Mouse (Mus musculus) MEL (cell line): Measurements from ENCODE around the gene Plcxd1.

ENCODE experiments used
- CHD1 ChIP-seq: IDR thresholded peaks from 2 replicates; pipeline ENCODE4 v1.6.1; 2012; ENCODE audit warnings: low read depth, mild to moderate bottlenecking, inconsistent platforms, low read length, improper control_type of control experiment
- CHD2 ChIP-seq: IDR thresholded peaks from 2 replicates; pipeline ENCODE4 v1.6.1; 2011; ENCODE audit warnings: low read length, improper control_type of control experiment
- CTCF ChIP-seq, 3 experiments: IDR thresholded peaks in 2 of 3; conservative IDR thresholded peaks in 1 of 3; 2 replicates each; pipeline ENCODE4 v1.5.1; 2011 to 2012; ENCODE audit warnings: low read length in 3 of 3, low read depth in 2 of 3, mild to moderate bottlenecking in 2 of 3, improper control_type of control experiment in 1 of 3, inconsistent platforms in 1 of 3, mixed read lengths in 1 of 3, moderate library complexity in 1 of 3; ENCODE audit not compliant: control insufficient read depth in 1 of 3, insufficient read depth in 1 of 3, poor library complexity in 1 of 3, severe bottlenecking in 1 of 3
- GATA1 ChIP-seq: IDR thresholded peaks from 2 replicates; pipeline ENCODE4 v1.6.1; 2011; ENCODE audit warnings: low read depth, low read length, improper control_type of control experiment
- MAFK ChIP-seq: IDR thresholded peaks from 2 replicates; pipeline ENCODE4 v1.6.1; 2011; ENCODE audit warnings: low read depth, mild to moderate bottlenecking, low read length, improper control_type of control experiment, borderline replicate concordance
- NELFE ChIP-seq: IDR thresholded peaks from 2 replicates; pipeline ENCODE4 v1.6.1; 2011; ENCODE audit warnings: low read depth, low read length, improper control_type of control experiment
- POLR2A ChIP-seq, 2 experiments: IDR thresholded peaks; 2 replicates each; pipeline ENCODE4 v1.6.1; 2011 to 2012; ENCODE audit warnings: low read length in 2 of 2, mild to moderate bottlenecking in 2 of 2, control low read depth in 1 of 2, improper control_type of control experiment in 1 of 2, low read depth in 1 of 2, moderate library complexity in 1 of 2; ENCODE audit not compliant: control insufficient read depth in 1 of 2, insufficient read depth in 1 of 2, poor library complexity in 1 of 2
- POLR2AphosphoS5 ChIP-seq: IDR thresholded peaks from 2 replicates; pipeline ENCODE4 v1.6.1; 2012; ENCODE audit warnings: low read depth, borderline replicate concordance, mild to moderate bottlenecking, inconsistent platforms, low read length, moderate library complexity, mixed read lengths
- UBTF ChIP-seq: IDR thresholded peaks from 2 replicates; pipeline ENCODE4 v1.6.1; 2012; ENCODE audit warnings: low read depth, mild to moderate bottlenecking, inconsistent platforms, low read length, improper control_type of control experiment, moderate library complexity, borderline replicate concordance; ENCODE audit not compliant: insufficient read depth
- ZKSCAN1 ChIP-seq: IDR thresholded peaks from 2 replicates; pipeline ENCODE4 v1.6.1; 2012; ENCODE audit warnings: low read depth, mild to moderate bottlenecking, inconsistent platforms, low read length, improper control_type of control experiment, moderate library complexity

- TF ChIP-seq UBTF, result no peak
- TF ChIP-seq CHD1, result no peak
- TF ChIP-seq CTCF (IDR thresholded peaks at IDR 0.05 in 2 of 3, conservative IDR thresholded peaks at IDR 0.05 in 1 of 3; ENCODE audit: control insufficient read depth in 1 of 3, insufficient read depth in 1 of 3, low read depth in 2 of 3, low read length in 3 of 3, poor library complexity in 1 of 3, severe bottlenecking in 1 of 3), result no peak
- no peak for TF ChIP-seq GATA1
- TF ChIP-seq POLR2A (IDR thresholded peaks at IDR 0.05; ENCODE audit: control insufficient read depth in 1 of 2, insufficient read depth in 1 of 2, low read depth in 1 of 2, low read length in 2 of 2, poor library complexity in 1 of 2), result 0 out of 4 replicates have a peak, but pooled peaks of 1 of the 2 experiments have one; percentile 15
- no peak for TF ChIP-seq MAFK
- TF ChIP-seq NELFE, result no peak
- no peak for TF ChIP-seq POLR2AphosphoS5
- TF ChIP-seq ZKSCAN1, result no peak
- TF ChIP-seq CHD2, result no peak
Observed at GRCm38 (mm10) chr5:110136087-110136464, 36.3 kb downstream of the Plcxd1 start.
